Mouse (Mus musculus): ENCODE measurements around the gene Aasdh.
"Not testable (repeated sequence)": the region's sequence is repeated elsewhere in the genome, so short reads cannot be mapped to it uniquely, and the experiment has no call there.

Gene Aasdh

GRCm38 (mm10) chr5:76912522-76912921, 7.2 kb upstream of the Aasdh start:
- in situ Hi-C loops (cut with MboI; ENCODE audit: low sequenced_read_pairs): not testable (repeated sequence)

GRCm38 (mm10) chr5:76910807-76911206, 5.5 kb upstream of the Aasdh start:
- in situ Hi-C loops (cut with MboI; ENCODE audit: low sequenced_read_pairs): no loop called here

GRCm38 (mm10) chr5:76906155-76906499, 813 bp upstream of the Aasdh start:
- in situ Hi-C loops (cut with MboI; ENCODE audit: low sequenced_read_pairs): no loop called here

- in situ Hi-C loops (cut with MboI; ENCODE audit: low sequenced_read_pairs): no loop called here
Measured at GRCm38 (mm10) chr5:76904713-76905404, 455 bp downstream of the Aasdh start.

GRCm38 (mm10) chr5:76902131-76902530, 3.2 kb downstream of the Aasdh start:
- in situ Hi-C loops (cut with MboI; ENCODE audit: low sequenced_read_pairs): no loop called here

GRCm38 (mm10) chr5:76893084-76893483, 12.2 kb downstream of the Aasdh start:
- in situ Hi-C loops (cut with MboI; ENCODE audit: low sequenced_read_pairs): no loop called here

GRCm38 (mm10) chr5:76892608-76893007, 12.7 kb downstream of the Aasdh start:
- in situ Hi-C loops (cut with MboI; ENCODE audit: low sequenced_read_pairs): no loop called here

- in situ Hi-C loops (cut with MboI; ENCODE audit: low sequenced_read_pairs): no loop called here
Measured at GRCm38 (mm10) chr5:76887011-76887410, 18.3 kb downstream of the Aasdh start.

GRCm38 (mm10) chr5:76884107-76884506, 21.2 kb downstream of the Aasdh start:
- in situ Hi-C loops (cut with MboI; ENCODE audit: low sequenced_read_pairs): no loop called here

GRCm38 (mm10) chr5:76876106-76876758, 29.1 kb downstream of the Aasdh start:
- in situ Hi-C loops (cut with MboI; ENCODE audit: low sequenced_read_pairs): no loop called here

- in situ Hi-C loops (cut with MboI; ENCODE audit: low sequenced_read_pairs): no loop called here
Measured at GRCm38 (mm10) chr5:76869553-76869952, 35.8 kb downstream of the Aasdh start.

GRCm38 (mm10) chr5:76868693-76869286, 36.5 kb downstream of the Aasdh start:
- in situ Hi-C loops (cut with MboI; ENCODE audit: low sequenced_read_pairs): no loop called here

GRCm38 (mm10) chr5:76866819-76867218, 38.5 kb downstream of the Aasdh start:
- in situ Hi-C loops (cut with MboI; ENCODE audit: low sequenced_read_pairs): no loop called here

GRCm38 (mm10) chr5:76858444-76858843, 46.9 kb downstream of the Aasdh start:
- in situ Hi-C loops (cut with MboI; ENCODE audit: low sequenced_read_pairs): no loop called here

- in situ Hi-C loops (cut with MboI; ENCODE audit: low sequenced_read_pairs): no loop called here
Measured at GRCm38 (mm10) chr5:76857103-76858015, 48.0 kb downstream of the Aasdh start.

GRCm38 (mm10) chr5:76855829-76856600, 49.3 kb downstream of the Aasdh start:
- in situ Hi-C loops (cut with MboI; ENCODE audit: low sequenced_read_pairs): no loop called here

GRCm38 (mm10) chr5:76853549-76853948, 51.8 kb downstream of the Aasdh start:
- in situ Hi-C loops (cut with MboI; ENCODE audit: low sequenced_read_pairs): no loop called here

GRCm38 (mm10) chr5:76851316-76851715, 54.0 kb downstream of the Aasdh start:
- in situ Hi-C loops (cut with MboI; ENCODE audit: low sequenced_read_pairs): no loop called here

- in situ Hi-C loops (cut with MboI; ENCODE audit: low sequenced_read_pairs): loop anchor here (25.0 kb wide), 1 partner anchor 260 kb away; the partner anchor contains the start of gene Cep135
Measured at GRCm38 (mm10) chr5:76847106-76847505, 58.2 kb downstream of the Aasdh start.

GRCm38 (mm10) chr5:76844618-76845186, 60.6 kb downstream of the Aasdh start:
- in situ Hi-C loops (cut with MboI; ENCODE audit: low sequenced_read_pairs): loop anchor here (25.0 kb wide), 1 partner anchor 257 kb away; the partner anchor contains the start of gene Cep135

Measured in CH12F3 (cell line).